Mouse (Mus musculus): ENCODE results near the gene Fnbp1l. TPM values are rescaled to one million over a fixed set of nuclear protein-coding genes. Genes with fewer than 3 reads are reported as not detected.

The Fnbp1l gene
- total RNA-seq, 2 experiments from 2014 or later = 63.6 to 64.1 TPM

GRCm38 (mm10) chr3:122492006-122492405 is 127.5 kb downstream of the Fnbp1l start:
- DNase-seq = no peak

GRCm38 (mm10) chr3:122490574-122490973 is 128.9 kb downstream of the Fnbp1l start:
- DNase-seq = no peak

Small RNA genes lying within 50 kb of the gene (microRNA-seq; reads per million reads assigned to microRNA genes)
- 0 reads per million in 2 experiments for gene Mir7657

Other genes with a start within 250 kb of the Fnbp1l start
- gene Pde5a, start 109.2 kb upstream of the Fnbp1l start, total RNA-seq (2021) = 10 to 100 TPM in 1 of 2 experiments, 1 to 10 TPM in 1; 9.7 to 10.1 TPM